Mouse (Mus musculus) monocyte, adult 59 days (primary cell): ENCODE data around the gene Cryba4. TPM values are rescaled to one million over a fixed set of nuclear protein-coding genes. Genes with fewer than 3 reads are reported as not detected.

Experiments
- total RNA-seq, 2 experiments: library from RNA; stranded (reverse); gene quantifications; one replicate each; pipeline ENCODE4 v1.2.4; 2023

Cryba4 gene
- total RNA-seq, result 1 to 10 TPM; 5.0 to 7.5 TPM

DNA sequence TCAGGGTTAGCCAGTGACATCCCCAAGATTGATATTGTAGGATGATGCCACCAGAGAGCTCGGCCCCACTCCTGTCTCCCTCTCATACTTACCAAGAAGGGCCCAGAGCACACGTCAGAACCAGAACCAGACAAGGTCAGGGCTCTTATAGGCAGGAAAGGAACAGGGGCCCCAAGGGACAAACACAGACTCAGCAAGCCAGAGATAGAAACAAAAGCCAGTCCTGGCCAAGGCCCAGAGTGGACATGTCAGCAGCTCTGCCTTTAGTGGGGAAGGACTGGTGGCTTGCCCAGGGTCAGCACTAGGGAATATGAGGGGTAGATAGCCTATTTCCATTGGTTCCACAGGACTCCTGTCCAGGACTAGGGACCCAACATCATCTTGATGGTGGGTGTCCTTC lies at the start of gene Cryba4:
Gene Cryba4, minus strand, starts transcription at position 119 of the 400 bp plus-strand sequence.

DNA sequence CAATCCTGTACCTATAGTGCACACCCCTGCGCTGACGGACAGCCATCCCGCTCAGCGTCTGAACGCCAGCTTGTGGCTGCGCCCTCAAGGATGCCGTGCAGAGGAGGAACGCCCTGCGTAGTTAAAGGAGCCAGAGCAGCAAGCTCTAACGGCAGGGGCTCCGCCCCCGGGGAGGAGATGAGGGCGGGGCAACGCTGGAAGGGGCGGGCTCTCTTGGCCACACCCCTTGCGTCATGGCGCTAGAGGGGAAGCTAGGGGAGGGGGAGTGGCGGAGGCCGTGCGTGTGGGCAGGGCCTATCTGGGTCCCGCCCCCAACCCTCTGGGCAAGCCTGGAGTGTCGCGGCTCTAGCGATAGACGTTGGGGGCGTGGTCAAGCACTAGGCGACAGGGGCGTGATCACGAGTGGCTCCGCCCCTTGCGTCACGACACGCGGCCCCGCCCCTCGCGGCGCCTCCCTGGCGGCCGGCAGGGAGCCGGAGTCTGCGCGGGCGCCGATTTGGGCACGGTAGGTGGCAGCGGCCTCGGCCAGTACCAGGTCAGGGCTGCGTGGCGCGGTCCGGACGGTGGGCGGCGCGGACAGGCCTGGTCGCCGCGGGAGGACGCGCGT lies 24.1 kb upstream of the Cryba4 start, which contains the start of gene Tpst2:
Gene Tpst2, plus strand, starts transcription at position 425 of the 607 bp plus-strand sequence.

DNA sequence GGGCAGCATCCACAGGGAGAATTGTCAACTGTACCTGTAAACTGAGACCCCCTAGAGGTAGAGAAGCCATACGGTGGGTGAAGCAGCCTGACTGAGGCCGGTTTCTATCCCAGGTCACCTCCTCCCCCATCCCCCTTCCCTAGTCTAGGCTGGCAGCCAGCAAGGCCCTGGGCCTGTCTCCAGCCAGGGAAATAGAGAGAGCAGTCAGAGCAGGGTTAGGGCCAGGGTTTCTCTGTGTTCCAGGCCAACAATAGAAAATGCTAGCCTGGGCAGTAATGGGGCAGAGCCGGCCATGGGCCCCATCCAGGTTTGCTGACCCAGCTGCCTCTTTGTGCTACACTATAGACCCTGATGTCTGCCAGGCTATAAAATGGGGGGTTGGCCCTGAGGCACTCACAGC lies 3.1 kb upstream of the Cryba4 start, which contains the start of gene Crybb1:
Gene Crybb1, plus strand, starts transcription at position 390 of the 400 bp plus-strand sequence.

Other genes with a start within 250 kb of the Cryba4 start
- gene Crybb1, start 3.3 kb upstream of the Cryba4 start, total RNA-seq, result 1 to 10 TPM; 2.9 to 3.8 TPM
- gene Tpst2, start 24.2 kb upstream of the Cryba4 start, total RNA-seq, result 10 to 100 TPM; 85.9 to 95.5 TPM
- gene Tfip11, start 73.8 kb upstream of the Cryba4 start, total RNA-seq, result 10 to 100 TPM; 64.5 to 70.1 TPM
- 10 to 100 TPM; 23.8 to 29.5 TPM for gene Srrd, start 90.5 kb upstream of the Cryba4 start, total RNA-seq
- 10 to 100 TPM; 27.3 to 36.7 TPM for gene Hps4, start 90.6 kb upstream of the Cryba4 start, total RNA-seq
- under 1 TPM; 0.37 to 0.46 TPM for gene Gm6583, start 103.5 kb upstream of the Cryba4 start, total RNA-seq
- gene Asphd2, start 142.3 kb upstream of the Cryba4 start, total RNA-seq, result not detected
- not detected for gene Gm6588, start 196.9 kb upstream of the Cryba4 start, total RNA-seq